Mouse (Mus musculus): ENCODE results near the gene Usp35. TPM values are rescaled to one million over a fixed set of nuclear protein-coding genes. Genes with fewer than 3 reads are reported as not detected.

Gene Usp35
- total and polyA plus RNA-seq, 2 experiments from 2014 or later: 3.8 to 15.0 TPM

DNA sequence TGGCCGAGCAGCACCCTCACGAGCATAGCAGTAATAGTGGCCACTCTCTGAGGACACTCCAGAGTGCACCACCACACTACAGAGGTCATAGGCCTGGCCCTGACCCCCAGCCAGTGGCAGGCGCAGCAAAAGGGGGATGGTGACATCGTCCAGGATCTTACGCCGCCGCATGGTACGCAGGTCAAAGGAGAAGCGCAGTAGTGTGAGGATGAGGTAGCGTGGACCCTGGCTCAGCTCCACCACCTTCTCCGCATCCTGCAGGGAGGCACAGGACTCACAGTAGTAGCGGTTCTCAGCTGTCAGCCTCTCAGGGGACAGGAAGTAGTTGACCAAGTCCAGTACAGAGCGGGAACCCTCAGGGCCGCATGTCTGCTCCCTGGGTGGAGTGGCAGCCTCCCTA is 20.2 kb downstream of the Usp35 start:
- no peaks in the 10 kb centered on the region for H3K27me3 ChIP-seq (ENCODE audit: insufficient read depth, low read length)
- WGBS: 94% methylated on average over 14 of the region's 14 CpGs

DNA sequence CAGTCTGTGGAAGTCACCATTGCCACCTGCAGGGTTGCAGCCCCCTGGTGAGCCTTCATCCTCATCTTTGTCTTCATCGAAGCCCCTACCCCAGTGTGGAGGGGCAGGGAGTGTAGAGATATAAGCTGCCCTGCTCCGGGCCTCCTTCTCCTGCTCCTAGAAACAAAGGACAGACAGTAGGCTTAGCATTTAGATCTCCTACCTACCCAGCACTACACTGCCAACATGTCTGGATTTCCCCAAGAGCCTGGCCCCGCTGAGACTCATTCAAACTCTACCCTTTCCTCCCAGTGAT is 21.5 kb downstream of the Usp35 start:
- H3K4me2 ChIP-seq (ENCODE audit: low read depth): no peak overlapping the region
- no peak for DNase-seq
- no peaks in the 10 kb centered on the region for H3K4me1 ChIP-seq (ENCODE audit: insufficient read depth)
- H3K27ac ChIP-seq (ENCODE audit: low read depth, low read length): no peak overlapping the region
- no peaks in the 10 kb centered on the region for H3K9me3 ChIP-seq (ENCODE audit: low read length)
- H3K27me3 ChIP-seq (ENCODE audit: insufficient read depth, low read length): no peaks in the 10 kb centered on the region
- no peak overlapping the region for H3K4me3 ChIP-seq (ENCODE audit: low read depth, low read length)
- ATAC-seq: no peak
- H3K36me3 ChIP-seq (ENCODE audit: insufficient read depth): peaks cover 82% of the 10 kb centered on the region
- TF ChIP-seq CTCF (IDR thresholded peaks at IDR 0.05; ENCODE audit: low read depth): no peak
- H3K9ac ChIP-seq: no peak overlapping the region
- 86% methylated on average over 3 of the region's 3 CpGs for WGBS

More for the DNA sequence above, 20.2 kb downstream of the Usp35 start:
- H3K9me3 ChIP-seq (ENCODE audit: low read length): no peaks in the 10 kb centered on the region
- no peaks in the 10 kb centered on the region for H3K4me1 ChIP-seq (ENCODE audit: insufficient read depth)
- H3K36me3 ChIP-seq (ENCODE audit: insufficient read depth): peaks cover 71% of the 10 kb centered on the region
- TF ChIP-seq CTCF (IDR thresholded peaks at IDR 0.05; ENCODE audit: low read depth): no peak
- no peak overlapping the region for H3K4me2 ChIP-seq (ENCODE audit: low read depth)
- ATAC-seq: no peak
- H3K4me3 ChIP-seq (ENCODE audit: low read depth, low read length): no peak overlapping the region
- H3K27ac ChIP-seq (ENCODE audit: low read depth, low read length): no peak overlapping the region
- no peak for DNase-seq
- no peak overlapping the region for H3K9ac ChIP-seq

DNA sequence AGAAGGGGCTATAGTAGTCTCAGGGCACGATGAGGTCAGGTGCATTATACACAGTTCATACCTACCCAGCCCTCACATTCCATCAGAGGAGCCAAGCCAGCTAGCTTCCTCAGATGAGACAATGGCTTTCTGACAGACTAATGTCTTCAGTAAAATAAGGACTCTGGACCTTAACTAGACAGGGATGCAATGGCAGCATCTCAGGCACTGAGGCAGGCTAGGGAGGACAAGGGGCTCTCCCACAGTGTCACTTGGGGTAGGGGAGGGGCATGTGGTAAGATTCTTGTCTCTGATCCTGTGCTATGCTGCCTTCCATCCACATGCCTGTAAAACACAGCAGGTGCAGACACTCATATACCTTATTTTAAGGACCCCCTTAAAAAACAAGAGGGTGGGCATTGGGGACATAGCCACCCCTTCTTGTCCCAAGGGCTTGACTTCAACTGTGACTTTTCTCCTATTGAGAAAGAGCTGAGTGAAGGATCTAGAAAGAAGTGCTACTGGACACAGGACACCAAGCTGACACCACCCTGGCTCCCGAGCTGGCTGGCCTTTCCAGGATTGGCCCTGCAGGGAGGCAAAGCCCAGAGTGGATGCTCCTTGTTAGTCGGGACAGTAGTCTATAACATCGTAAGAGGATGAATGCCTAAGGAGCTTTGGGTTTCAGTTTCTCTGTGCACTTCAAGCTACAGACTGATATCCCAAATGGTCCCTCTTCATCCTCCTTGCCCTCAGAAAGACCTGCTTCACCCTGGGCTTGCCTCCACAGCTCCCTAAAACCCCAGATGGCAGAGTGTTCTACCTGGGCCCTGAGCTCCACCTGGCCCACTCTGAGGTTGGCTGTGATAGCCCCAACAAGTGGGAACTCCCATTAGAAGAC is 22.1 kb downstream of the Usp35 start:
- DNase-seq (no peak), ATAC-seq (no peak)
- Histone ChIP-seq H3K9me3 (ENCODE audit: low read length) (no peaks in the 10 kb centered on the region), H3K36me3 (ENCODE audit: insufficient read depth) (peaks cover 86% of the 10 kb centered on the region), H3K4me1 (ENCODE audit: insufficient read depth) (no peaks in the 10 kb centered on the region), H3K27me3 (ENCODE audit: insufficient read depth, low read length) (no peaks in the 10 kb centered on the region), H3K4me3 (ENCODE audit: low read depth, low read length) (no peak overlapping the region), H3K9ac (no peak overlapping the region), H3K4me2 (ENCODE audit: low read depth) (no peak overlapping the region), H3K27ac (ENCODE audit: low read depth, low read length) (no peak overlapping the region)
- TF ChIP-seq CTCF (IDR thresholded peaks at IDR 0.05; ENCODE audit: low read depth): no peak
- WGBS: 89% methylated on average over 4 of the region's 4 CpGs

DNA sequence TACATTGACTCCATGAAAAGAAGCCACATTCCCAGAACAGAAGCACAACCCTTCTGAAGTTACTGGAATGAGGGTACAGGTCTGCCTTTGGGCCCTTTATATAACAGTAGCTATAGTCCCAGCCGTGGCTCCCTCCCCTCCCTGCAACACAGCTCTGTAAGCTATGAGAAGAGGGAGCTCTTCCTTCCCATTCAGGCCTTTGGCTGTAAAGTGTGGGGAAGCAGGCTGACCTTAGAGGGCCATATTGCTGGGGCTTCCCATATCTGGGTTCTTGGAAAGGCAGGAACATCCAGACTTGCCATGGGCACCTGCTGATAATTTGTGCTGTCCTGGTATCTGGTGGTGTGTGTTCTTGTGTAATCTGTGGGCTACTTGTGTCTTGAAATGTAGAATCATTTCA is 24.3 kb downstream of the Usp35 start:
- Histone ChIP-seq H3K36me3 (ENCODE audit: insufficient read depth) (peaks cover 91% of the 10 kb centered on the region), H3K9me3 (ENCODE audit: low read length) (no peaks in the 10 kb centered on the region)

DNA sequence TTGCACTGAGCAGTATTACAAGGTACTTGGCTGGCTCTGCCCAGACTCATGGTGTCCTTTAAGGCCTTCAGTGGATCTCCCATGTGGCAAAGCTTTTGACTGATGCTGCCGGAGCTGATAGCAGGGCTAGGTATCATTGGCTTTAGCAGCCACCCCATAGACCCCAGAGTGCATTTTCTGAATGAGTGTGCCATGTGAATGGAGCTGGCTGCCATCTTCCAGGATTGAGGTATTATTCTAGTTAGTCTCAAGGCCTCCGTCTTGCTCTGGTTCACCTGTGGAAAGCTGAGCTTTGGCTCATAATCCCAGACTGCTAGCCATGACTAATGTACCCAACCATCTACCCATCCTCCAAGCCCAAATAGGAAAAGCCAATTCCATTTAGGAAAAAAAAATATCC is 25.0 kb downstream of the Usp35 start:
- H3K27ac ChIP-seq (ENCODE audit: low read depth, low read length): no peak overlapping the region
- no peaks in the 10 kb centered on the region for H3K27me3 ChIP-seq (ENCODE audit: insufficient read depth, low read length)
- H3K9ac ChIP-seq: no peak overlapping the region
- H3K4me1 ChIP-seq (ENCODE audit: insufficient read depth): no peaks in the 10 kb centered on the region
- no peaks in the 10 kb centered on the region for H3K9me3 ChIP-seq (ENCODE audit: low read length)
- H3K4me3 ChIP-seq (ENCODE audit: low read depth, low read length): no peak overlapping the region
- TF ChIP-seq CTCF (IDR thresholded peaks at IDR 0.05; ENCODE audit: low read depth): no peak
- H3K4me2 ChIP-seq (ENCODE audit: low read depth): no peak overlapping the region
- DNase-seq: no peak
- no peak for ATAC-seq
- 98% methylated on average over 2 of the region's 2 CpGs for WGBS
- peaks cover 91% of the 10 kb centered on the region for H3K36me3 ChIP-seq (ENCODE audit: insufficient read depth)

More for the DNA sequence above, 24.3 kb downstream of the Usp35 start:
- no peak overlapping the region for H3K27ac ChIP-seq (ENCODE audit: low read depth, low read length)
- WGBS: 88% methylated on average over 1 of the region's 1 CpGs
- no peak overlapping the region for H3K9ac ChIP-seq
- no peak for TF ChIP-seq CTCF (IDR thresholded peaks at IDR 0.05; ENCODE audit: low read depth)
- no peaks in the 10 kb centered on the region for H3K4me1 ChIP-seq (ENCODE audit: insufficient read depth)
- H3K4me3 ChIP-seq (ENCODE audit: low read depth, low read length): no peak overlapping the region
- no peak for DNase-seq
- ATAC-seq: no peak
- no peak overlapping the region for H3K4me2 ChIP-seq (ENCODE audit: low read depth)
- H3K27me3 ChIP-seq (ENCODE audit: insufficient read depth, low read length): no peaks in the 10 kb centered on the region

DNA sequence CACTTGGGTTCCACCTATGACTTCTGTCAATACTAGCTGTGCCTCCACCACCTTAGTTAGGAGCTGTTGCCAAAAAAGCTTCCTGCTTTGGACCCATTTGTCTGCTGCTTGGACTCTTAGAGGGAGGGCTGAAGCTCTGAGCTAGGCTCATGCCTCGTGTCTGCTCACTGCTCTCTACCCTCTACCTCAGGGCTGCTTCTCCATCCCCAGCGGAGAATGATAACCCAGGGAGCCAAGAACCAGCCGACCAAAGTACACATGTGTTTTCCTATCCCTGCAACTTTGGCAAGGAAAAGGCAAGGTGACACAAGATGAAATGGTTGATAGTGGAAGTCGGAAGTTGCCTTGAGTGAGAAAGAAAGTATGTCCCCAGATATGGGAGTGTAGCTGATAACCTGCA is 26.6 kb downstream of the Usp35 start:
- 91% methylated on average over 4 of the region's 4 CpGs for WGBS
- H3K4me1 ChIP-seq (ENCODE audit: insufficient read depth): no peaks in the 10 kb centered on the region
- TF ChIP-seq CTCF (IDR thresholded peaks at IDR 0.05; ENCODE audit: low read depth): no peak

DNA sequence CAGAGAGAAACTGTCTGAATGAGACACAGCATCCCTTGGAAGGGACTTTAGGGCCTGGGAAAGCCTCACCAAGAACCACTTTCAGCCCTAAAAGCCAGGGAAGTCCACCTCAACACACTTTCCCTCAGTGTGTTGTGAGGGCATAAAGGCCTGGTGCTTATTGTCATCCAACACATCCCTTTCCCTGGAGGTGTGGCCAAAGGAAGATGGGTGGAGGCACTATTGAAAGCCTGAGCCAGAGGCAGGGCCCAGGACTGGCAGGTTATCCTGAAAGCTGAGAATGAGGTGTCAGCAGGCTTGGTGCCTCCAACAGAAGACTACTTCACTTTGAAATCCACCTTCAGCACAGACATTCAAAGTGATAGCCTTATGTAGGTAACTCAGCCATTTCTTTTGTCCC is 27.3 kb downstream of the Usp35 start:
- no peak for TF ChIP-seq CTCF (IDR thresholded peaks at IDR 0.05; ENCODE audit: low read depth)
- H3K27me3 ChIP-seq (ENCODE audit: insufficient read depth, low read length): no peaks in the 10 kb centered on the region
- H3K4me3 ChIP-seq (ENCODE audit: low read depth, low read length): no peak overlapping the region
- H3K4me1 ChIP-seq (ENCODE audit: insufficient read depth): no peaks in the 10 kb centered on the region
- DNase-seq: no peak
- H3K9me3 ChIP-seq (ENCODE audit: low read length): no peaks in the 10 kb centered on the region
- no peak overlapping the region for H3K4me2 ChIP-seq (ENCODE audit: low read depth)
- no peak for ATAC-seq
- no peak overlapping the region for H3K9ac ChIP-seq
- H3K27ac ChIP-seq (ENCODE audit: low read depth, low read length): no peak overlapping the region
- peaks cover 80% of the 10 kb centered on the region for H3K36me3 ChIP-seq (ENCODE audit: insufficient read depth)

More for the DNA sequence above, 26.6 kb downstream of the Usp35 start:
- Histone ChIP-seq H3K36me3 (ENCODE audit: insufficient read depth) (peaks cover 85% of the 10 kb centered on the region), H3K4me2 (ENCODE audit: low read depth) (no peak overlapping the region), H3K27ac (ENCODE audit: low read depth, low read length) (no peak overlapping the region), H3K27me3 (ENCODE audit: insufficient read depth, low read length) (no peaks in the 10 kb centered on the region), H3K9ac (no peak overlapping the region), H3K9me3 (ENCODE audit: low read length) (no peaks in the 10 kb centered on the region), H3K4me3 (ENCODE audit: low read depth, low read length) (no peak overlapping the region)
- DNase-seq (no peak), ATAC-seq (no peak)
